Mouse (Mus musculus): Measurements from ENCODE around the gene Tex14. TPM values are rescaled to one million over a fixed set of nuclear protein-coding genes. Genes with fewer than 3 reads are reported as not detected.
A peak's percentile ranks its signal among the peaks of the same experiment; 100 is the strongest.

The Tex14 gene
- total and polyA plus RNA-seq, 3 experiments: 0.42 TPM; not detected in 1

GRCm38 (mm10) chr11:87465990-87466593 lies 61.2 kb downstream of the Tex14 start (continued):
- TF ChIP-seq TBP (IDR thresholded peaks at IDR 0.05; ENCODE audit: low read depth, low read length) (peak; percentile 90), TCF12 (IDR thresholded peaks at IDR 0.05; ENCODE audit: low read depth, low read length) (no peak), POLR2AphosphoS5 (IDR thresholded peaks at IDR 0.05; ENCODE audit: borderline replicate concordance, low read depth, low read length) (no peak)

- no peaks in the 10 kb centered on the region for H3K9me3 ChIP-seq (replicated peaks; ENCODE audit: insufficient read depth, low read length)
- peaks cover 0 to 34% of the 10 kb centered on the region in 2 experiments; a peak in 2 of 4 replicates for H3K36me3 ChIP-seq (ENCODE audit: control insufficient read depth in 1 of 2, insufficient read depth in 2 of 2, low read length in 2 of 2)
- H3K9ac ChIP-seq (ENCODE audit: control insufficient read depth, low read depth, low read length, poor library complexity, severe bottlenecking): peak overlapping the region; percentile 64
- peak overlapping the region; percentile 32 for H3K27ac ChIP-seq (ENCODE audit: control insufficient read depth, low read depth, low read length)
- H3K4me1 ChIP-seq (ENCODE audit: control insufficient read depth in 1 of 2, insufficient read depth in 2 of 2, low read length in 2 of 2): peaks cover 11 to 28% of the 10 kb centered on the region in 2 experiments
- peak; percentile 71 for DNase-seq (ENCODE audit: low read depth, low spot score)
- H3K79me2 ChIP-seq (ENCODE audit: control insufficient read depth, insufficient read depth, low read length, poor library complexity): no peaks in the 10 kb centered on the region; the same call in 1 of the 2 replicates
- no peaks in the 10 kb centered on the region for H3K27me3 ChIP-seq (ENCODE audit: control insufficient read depth in 1 of 2, insufficient read depth in 2 of 2, low read length in 2 of 2)
- TF ChIP-seq NELFE (IDR thresholded peaks at IDR 0.05; ENCODE audit: low read depth, low read length) (0 out of 2 replicates have a peak, but pooled peaks have one; percentile 7), EP300 (IDR thresholded peaks at IDR 0.05; ENCODE audit: low read depth in 1 of 2, low read length in 2 of 2) (0 out of 4 replicates have a peak, but pooled peaks of 1 of the 2 experiments have one; percentile 12), ZNF384 (IDR thresholded peaks at IDR 0.05; ENCODE audit: low read depth, low read length) (no peak), JUND (IDR thresholded peaks at IDR 0.05; ENCODE audit: low read depth, low read length) (no peak), USF1 (IDR thresholded peaks at IDR 0.05; ENCODE audit: low read depth, low read length) (no peak), TCF12 (IDR thresholded peaks at IDR 0.05; ENCODE audit: low read depth, low read length) (0 out of 2 replicates have a peak, but pooled peaks have one; percentile 14), RCOR1 (IDR thresholded peaks at IDR 0.05; ENCODE audit: low read depth, low read length) (0 out of 2 replicates have a peak, but pooled peaks have one; percentile 20), MAFK (IDR thresholded peaks at IDR 0.05; ENCODE audit: borderline replicate concordance, low read depth, low read length) (no peak), ZMIZ1 (IDR thresholded peaks at IDR 0.05; ENCODE audit: low read depth, low read length) (no peak), UBTF (IDR thresholded peaks at IDR 0.05; ENCODE audit: borderline replicate concordance, insufficient read depth, low read depth, low read length) (no peak), MXI1 (IDR thresholded peaks at IDR 0.05; ENCODE audit: low read depth, low read length) (peak; percentile 54), ELF1 (IDR thresholded peaks at IDR 0.05; ENCODE audit: low read depth, low read length) (0 out of 2 replicates have a peak, but pooled peaks have one; percentile 33), ETS1 (IDR thresholded peaks at IDR 0.05; ENCODE audit: low read depth, low read length) (peak; percentile 34; the same call in 1 of the 2 replicates), POLR2A (IDR thresholded peaks at IDR 0.05; ENCODE audit: control insufficient read depth in 1 of 2, insufficient read depth in 1 of 2, low read depth in 1 of 2, low read length in 2 of 2, poor library complexity in 1 of 2) (peak in 1 of 2 experiments; percentile 25; a peak in 1 of 4 replicates), CTCF (IDR thresholded peaks at IDR 0.05 in 2 of 3, conservative IDR thresholded peaks at IDR 0.05 in 1 of 3; ENCODE audit: control insufficient read depth in 1 of 3, insufficient read depth in 1 of 3, low read depth in 2 of 3, low read length in 3 of 3, poor library complexity in 1 of 3, severe bottlenecking in 1 of 3) (no peak)
- H3K4me3 ChIP-seq (ENCODE audit: control insufficient read depth in 1 of 2, insufficient read depth in 1 of 2, low read depth in 2 of 2, low read length in 2 of 2): peak overlapping the region; percentile 56 to 70
Observed at GRCm38 (mm10) chr11:87467491-87468277, 62.8 kb downstream of the Tex14 start.
